Comparison of ENCODE assay signal across 38 mouse cellular contexts in the genomic region with DNA sequence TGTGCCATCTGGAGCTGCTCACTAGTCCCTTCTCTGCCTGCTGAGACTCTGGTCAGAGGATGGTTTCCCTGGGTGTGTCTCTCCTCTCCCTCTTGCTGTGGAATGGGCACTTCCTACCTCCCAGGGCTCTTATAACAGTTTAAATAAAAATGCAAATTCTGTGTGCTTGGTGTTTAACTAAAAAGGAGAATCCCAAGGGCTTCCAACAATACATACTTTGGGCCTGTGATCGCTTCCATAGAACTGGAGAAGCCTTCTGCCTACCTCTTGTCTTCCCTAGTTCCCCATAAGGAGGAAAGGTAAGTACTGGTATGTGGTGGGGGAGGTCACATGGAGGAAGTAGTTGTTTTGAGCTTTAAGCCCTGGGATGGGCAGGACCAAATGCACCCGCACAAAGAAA. TPM values are rescaled to one million over a fixed set of nuclear protein-coding genes. Genes with fewer than 3 reads are reported as not detected.
"Had no signal": no experiment of that assay in that cellular context is flagged by ENCODE, and none has a peak within 500 bp of the region (broad histone marks: within the 10 kb centered on the region; RNA-seq: fewer than 3 reads in every experiment).

No protein-coding gene starts in this region.

- H3K27ac ChIP-seq: heart, adult 2 months; heart, embryonic 10.5 days; hindbrain, embryonic 10.5 days; hindbrain, embryonic 12.5 days; hindbrain, embryonic 14.5 days; layer of hippocampus, adult 2 months; left cerebral cortex, adult 2 months; limb, embryonic 10.5 days; limb, embryonic 12.5 days; liver, embryonic 13.5 days; liver, embryonic 15.5 days had no signal

- H3K4me2 ChIP-seq: heart, embryonic 12.5 days; hindbrain, embryonic 12.5 days; hindbrain, embryonic 14.5 days; limb, embryonic 12.5 days; liver, embryonic 11.5 days; liver, embryonic 13.5 days; liver, embryonic 15.5 days had no signal

- DNase-seq: gastrocnemius, postnatal 14 days; heart, adult 2 months; heart, postnatal 10 days; heart, postnatal 4 days; kidney, adult 18-20 months; kidney, adult 8-10 months; kidney, postnatal 10 days; kidney, postnatal 25 days; kidney, postnatal 4 days; liver; liver, embryonic 13.5 days had no signal

- H3K27me3 ChIP-seq: heart, embryonic 12.5 days; hindbrain, embryonic 12.5 days; limb, embryonic 12.5 days had no signal

- H3K9ac ChIP-seq: heart, embryonic 12.5 days; hindbrain, embryonic 12.5 days; hindbrain, embryonic 14.5 days; limb, embryonic 12.5 days; liver, embryonic 13.5 days; liver, embryonic 15.5 days had no signal

- H3K36me3 ChIP-seq: heart, embryonic 10.5 days; heart, embryonic 12.5 days; hindbrain, embryonic 10.5 days; hindbrain, embryonic 12.5 days; limb, embryonic 10.5 days; limb, embryonic 12.5 days; liver, embryonic 13.5 days; liver, embryonic 15.5 days had no signal

- H3K9me3 ChIP-seq: heart, embryonic 10.5 days; heart, embryonic 12.5 days; hindbrain, embryonic 10.5 days; hindbrain, embryonic 12.5 days; limb, embryonic 10.5 days; limb, embryonic 12.5 days; liver, embryonic 13.5 days; liver, embryonic 15.5 days had no signal

- ATAC-seq: hindbrain, embryonic 16.5 days; inflammation-experienced regulatory T-cells, adult 6 months; intestine, embryonic 16.5 days had no signal

- H3K4me3 ChIP-seq: heart, adult 2 months; heart, embryonic 10.5 days; heart, embryonic 12.5 days; hindbrain, embryonic 10.5 days; hindbrain, embryonic 12.5 days; layer of hippocampus, adult 2 months; left cerebral cortex, adult 2 months; limb, embryonic 10.5 days; limb, embryonic 12.5 days; liver, embryonic 13.5 days; liver, embryonic 15.5 days had no signal

- H3K4me1 ChIP-seq: heart, embryonic 12.5 days; hindbrain, embryonic 10.5 days; hindbrain, embryonic 12.5 days; limb, embryonic 10.5 days; limb, embryonic 12.5 days had no signal

RNA-seq across cellular contexts. Expression of a gene that starts 0.9 kb away (rescaled TPM):
- total RNA-seq: gastrocnemius, adult 8-10 months; gastrocnemius, postnatal 14 days; gastrocnemius, postnatal 4 days; granulocyte monocyte progenitor cell, adult 5-6 weeks; heart, adult 2 months; heart, postnatal 10 days; heart, postnatal 25 days; heart, postnatal 4 days; layer of hippocampus, adult 2 months; layer of hippocampus, postnatal 10 days; layer of hippocampus, postnatal 25 days; left cerebral cortex, adult 2 months; left cerebral cortex, postnatal 14 days; left cerebral cortex, postnatal 36 days had no signal
- polyA plus RNA-seq: heart, adult 2 months; heart, embryonic 10.5 days; heart, embryonic 12.5 days; heart, embryonic 14.5 days; heart, embryonic 16.5 days; hindbrain, embryonic 10.5 days; hindbrain, embryonic 12.5 days; hindbrain, embryonic 14.5 days; hindbrain, embryonic 16.5 days; inflammation-experienced regulatory T-cells, adult 6 months; intestine, embryonic 16.5 days; kidney, embryonic 14.5 days; kidney, embryonic 16.5 days; limb, embryonic 10.5 days; limb, embryonic 12.5 days; liver, embryonic 11.5 days; liver, embryonic 13.5 days; liver, embryonic 15.5 days had no signal

RNA-seq across cellular contexts. Expression of a gene that starts 17.3 kb away (rescaled TPM):
- total RNA-seq: gastrocnemius, postnatal 14 days; granulocyte monocyte progenitor cell, adult 5-6 weeks; heart, adult 2 months; heart, postnatal 10 days; heart, postnatal 25 days; heart, postnatal 4 days; layer of hippocampus, adult 2 months; layer of hippocampus, postnatal 10 days; layer of hippocampus, postnatal 25 days; left cerebral cortex, adult 2 months; left cerebral cortex, postnatal 14 days; left cerebral cortex, postnatal 36 days had no signal
- polyA plus RNA-seq: heart, adult 2 months; heart, embryonic 10.5 days; heart, embryonic 12.5 days; heart, embryonic 14.5 days; heart, embryonic 16.5 days; hindbrain, embryonic 10.5 days; hindbrain, embryonic 12.5 days; hindbrain, embryonic 14.5 days; inflammation-experienced regulatory T-cells, adult 6 months; kidney, embryonic 14.5 days; kidney, embryonic 16.5 days; limb, embryonic 10.5 days; limb, embryonic 12.5 days; liver, embryonic 11.5 days; liver, embryonic 13.5 days; liver, embryonic 15.5 days had no signal

RNA-seq across cellular contexts. Expression of a gene that starts 50.7 kb away (rescaled TPM):
- total RNA-seq: gastrocnemius, adult 18-20 months; gastrocnemius, adult 8-10 months; gastrocnemius, postnatal 14 days; granulocyte monocyte progenitor cell, adult 5-6 weeks; heart, adult 2 months; heart, postnatal 10 days; heart, postnatal 25 days; heart, postnatal 4 days; layer of hippocampus, adult 2 months; layer of hippocampus, postnatal 10 days; layer of hippocampus, postnatal 25 days; left cerebral cortex, adult 2 months; left cerebral cortex, postnatal 14 days; left cerebral cortex, postnatal 36 days had no signal
- polyA plus RNA-seq: heart, embryonic 10.5 days; heart, embryonic 12.5 days; heart, embryonic 14.5 days; hindbrain, embryonic 12.5 days; hindbrain, embryonic 14.5 days; hindbrain, embryonic 16.5 days; inflammation-experienced regulatory T-cells, adult 6 months; intestine, embryonic 16.5 days; limb, embryonic 10.5 days; liver, embryonic 13.5 days; liver, embryonic 15.5 days had no signal
